Mouse (Mus musculus) stomach, embryonic 16.5 days (tissue): ENCODE data around the gene Cnksr3. TPM values are rescaled to one million over a fixed set of nuclear protein-coding genes. Genes with fewer than 3 reads are reported as not detected.

Source experiments
- ATAC-seq: fragments of 200-750 bp; cut with Nextera tagmentation; 2 replicates; pipeline ENCODE4 v1.8.0; 2017; ENCODE audit warnings: moderate number of reproducible peaks, moderate TSS enrichment; ENCODE audit not compliant: insufficient read depth, low FRiP score
- H3K27ac ChIP-seq: fragments of 300-500 bp; sonication (generic); 2 replicates; pipeline ENCODE4 v1.5.1; 2014; ENCODE audit warnings: low read length
- H3K27me3 ChIP-seq: fragments of 300-500 bp; sonication (generic); 2 replicates; pipeline ENCODE4 v1.6.1; 2014; ENCODE audit warnings: low read length, control low read depth, mixed read lengths; ENCODE audit not compliant: control insufficient read depth, insufficient read depth
- H3K36me3 ChIP-seq: fragments of 300-500 bp; sonication (generic); 2 replicates; pipeline ENCODE4 v1.6.1; 2014; ENCODE audit warnings: low read length; ENCODE audit not compliant: control insufficient read depth, insufficient read depth
- H3K4me1 ChIP-seq: fragments of 300-500 bp; sonication (generic); 2 replicates; pipeline ENCODE4 v1.6.1; 2014; ENCODE audit warnings: low read length, control low read depth, mixed read lengths; ENCODE audit not compliant: control insufficient read depth, insufficient read depth
- H3K4me2 ChIP-seq: fragments of 300-500 bp; sonication (generic); 2 replicates; pipeline ENCODE4 v1.6.1; 2014; ENCODE audit warnings: low read depth, low read length, mixed read lengths
- H3K4me3 ChIP-seq: fragments of 300-500 bp; sonication (generic); replicated peaks from 2 replicates; pipeline ENCODE4 v1.5.1; 2014; ENCODE audit warnings: mild to moderate bottlenecking, low read length
- H3K9ac ChIP-seq: fragments of 300-500 bp; sonication (generic); 2 replicates; pipeline ENCODE4 v1.6.1; 2014; ENCODE audit warnings: low read length
- H3K9me3 ChIP-seq: fragments of 300-500 bp; sonication (generic); replicated peaks from 2 replicates; pipeline ENCODE4 v1.6.1; 2016; ENCODE audit warnings: low read length, control low read depth; ENCODE audit not compliant: control insufficient read depth
- WGBS: fragments of 180-500 bp; shearing (Covaris S2); extraction: QIAGEN DNeasy Blood & Tissue Kit; methylation state at CpG from one replicate; pipeline ENCODE4 v1.1.7; 2014; 5-methylcytosine and 5-hydroxymethylcytosine counted together
- polyA plus RNA-seq: library from polyadenylated mRNA; unstranded; fragments of >200 nt; fragmentation: Nextera tagmentation; extraction: Ambion mirVana; gene quantifications from 2 replicates; pipeline ENCODE4 v1.2.1, GENCODE M21; 2015

The Cnksr3 gene
- polyA plus RNA-seq, 1 experiment from 2014 or later = 14.8 TPM

- H3K27me3 ChIP-seq = no peaks in the 10 kb centered on the region
- 84% methylated on average over 2 of the region's 2 CpGs for WGBS
- no peak for ATAC-seq
Observed at GRCm38 (mm10) chr10:7069090-7069489, 142.9 kb downstream of the Cnksr3 start.

More at GRCm38 (mm10) chr10:7069090-7069489, 142.9 kb downstream of the Cnksr3 start:
- Histone ChIP-seq H3K4me3 (no peak overlapping the region), H3K9ac (no peak overlapping the region), H3K27ac (no peak overlapping the region), H3K9me3 (no peaks in the 10 kb centered on the region), H3K36me3 (no peaks in the 10 kb centered on the region), H3K4me2 (no peak overlapping the region), H3K4me1 (0 out of 2 replicates have a peak, but pooled peaks cover 3% of the 10 kb centered on the region)

Other genes with a start within 250 kb of the Cnksr3 start
- 0.80 and 0.90 TPM in 2 replicates for gene Ipcef1, start 159.8 kb downstream of the Cnksr3 start, polyA plus RNA-seq